Mouse (Mus musculus) midbrain, embryonic 16.5 days (tissue): ENCODE measurements at regions not wholly inside any gene's neighbourhood (a gene's known extent, or its start where the extent isn't known, plus 50 kb on each side); places are given as distances from the start of the nearest gene placed in this dataset.

Experiments
- ATAC-seq: fragments of 200-750 bp; cut with Nextera tagmentation; 2 replicates; pipeline ENCODE4 v1.8.0; 2017; ENCODE audit warnings: moderate TSS enrichment
- H3K27ac ChIP-seq: fragments of 300-500 bp; sonication (generic); 2 replicates; pipeline ENCODE4 v1.5.1; 2014; ENCODE audit warnings: mild to moderate bottlenecking, low read length, mixed read lengths
- H3K27me3 ChIP-seq: fragments of 300-500 bp; sonication (generic); 2 replicates; pipeline ENCODE4 v1.6.1; 2014; ENCODE audit warnings: low read depth, low read length, mixed read lengths; ENCODE audit not compliant: control insufficient read depth, insufficient read depth
- H3K36me3 ChIP-seq: fragments of 300-500 bp; sonication (generic); 2 replicates; pipeline ENCODE4 v1.6.1; 2014; ENCODE audit warnings: mild to moderate bottlenecking, low read length, moderate library complexity, mixed read lengths; ENCODE audit not compliant: control insufficient read depth, insufficient read depth
- H3K4me1 ChIP-seq: fragments of 300-500 bp; sonication (generic); 2 replicates; pipeline ENCODE4 v1.6.1; 2014; ENCODE audit warnings: mild to moderate bottlenecking, low read length, mixed read lengths; ENCODE audit not compliant: control insufficient read depth, insufficient read depth
- H3K4me2 ChIP-seq: fragments of 300-500 bp; sonication (generic); 2 replicates; pipeline ENCODE4 v1.6.1; 2014; ENCODE audit warnings: mild to moderate bottlenecking, low read length, mixed read lengths
- H3K4me3 ChIP-seq: fragments of 300-500 bp; sonication (generic); 2 replicates; pipeline ENCODE4 v1.5.1; 2014; ENCODE audit warnings: low read depth, mild to moderate bottlenecking, low read length, moderate library complexity, mixed read lengths
- H3K9ac ChIP-seq: fragments of 300-500 bp; sonication (generic); 2 replicates; pipeline ENCODE4 v1.6.1; 2014; ENCODE audit warnings: low read depth, low read length, mixed read lengths
- H3K9me3 ChIP-seq: fragments of 300-500 bp; sonication (generic); replicated peaks from 2 replicates; pipeline ENCODE4 v1.6.1; 2014; ENCODE audit warnings: mild to moderate bottlenecking, low read length, mixed read lengths; ENCODE audit not compliant: control insufficient read depth, poor library complexity, severe bottlenecking
- WGBS: fragments of 180-500 bp; shearing (Covaris S2); extraction: QIAGEN DNeasy Blood & Tissue Kit; methylation state at CpG from one replicate; pipeline ENCODE4 v1.1.7; 2014; 5-methylcytosine and 5-hydroxymethylcytosine counted together

- whole genome bisulfite sequencing = 92% methylated on average over 7 of the region's 7 CpGs
- H3K4me1 ChIP-seq = no peaks in the 10 kb centered on the region
- no peak overlapping the region for H3K9ac ChIP-seq
- H3K4me2 ChIP-seq = no peak overlapping the region
- ATAC-seq = no peak
- no peaks in the 10 kb centered on the region for H3K9me3 ChIP-seq
- no peak overlapping the region for H3K4me3 ChIP-seq
- no peaks in the 10 kb centered on the region for H3K36me3 ChIP-seq
- H3K27me3 ChIP-seq = no peaks in the 10 kb centered on the region
- H3K27ac ChIP-seq = no peak overlapping the region
Observed at GRCm38 (mm10) chr3:154451169-154451568, 120.7 kb upstream of the Lhx8 start.

DNA sequence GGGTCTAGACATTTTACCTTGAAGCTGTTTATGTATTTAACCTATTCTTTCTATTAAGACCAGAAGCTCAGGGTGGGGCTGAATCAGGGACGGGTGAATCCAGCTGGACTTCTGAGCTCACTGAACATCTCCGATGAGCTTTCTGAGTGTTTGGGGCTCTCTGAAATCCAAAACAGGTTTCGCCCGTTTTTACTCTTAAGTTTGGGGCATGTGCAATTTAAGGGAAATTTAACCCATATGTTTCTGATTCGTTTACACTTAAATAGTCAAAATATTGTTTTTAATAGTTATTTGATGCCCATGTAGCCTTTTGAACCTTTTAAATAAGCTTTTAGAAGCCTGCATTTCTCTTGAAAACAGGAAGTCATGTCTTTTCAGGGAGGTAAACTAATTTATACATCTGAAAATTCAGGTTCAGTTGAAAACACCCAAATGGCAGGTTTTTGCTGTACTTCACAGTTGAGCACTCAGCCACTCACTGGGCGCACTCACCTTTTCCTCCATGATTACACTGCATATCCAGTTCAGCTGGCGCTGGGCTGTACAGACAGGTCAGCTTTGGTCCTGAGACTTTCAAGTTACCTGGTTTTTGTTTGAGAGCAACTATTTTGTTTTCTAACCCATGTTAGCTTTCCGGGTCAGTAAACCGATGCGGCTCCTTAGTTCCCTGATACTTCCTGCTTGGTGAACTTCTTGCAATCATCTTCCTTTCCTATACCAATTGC is 113.1 kb upstream of the Lhx8 start:
- no peak overlapping the region for H3K4me2 ChIP-seq
- H3K9me3 ChIP-seq = no peaks in the 10 kb centered on the region
- no peak for ATAC-seq
- no peak overlapping the region for H3K4me3 ChIP-seq
- WGBS = 88% methylated on average over 10 of the region's 10 CpGs
- H3K9ac ChIP-seq = no peak overlapping the region
- no peaks in the 10 kb centered on the region for H3K36me3 ChIP-seq
- no peaks in the 10 kb centered on the region for H3K4me1 ChIP-seq
- no peaks in the 10 kb centered on the region for H3K27me3 ChIP-seq
- H3K27ac ChIP-seq = no peak overlapping the region

DNA sequence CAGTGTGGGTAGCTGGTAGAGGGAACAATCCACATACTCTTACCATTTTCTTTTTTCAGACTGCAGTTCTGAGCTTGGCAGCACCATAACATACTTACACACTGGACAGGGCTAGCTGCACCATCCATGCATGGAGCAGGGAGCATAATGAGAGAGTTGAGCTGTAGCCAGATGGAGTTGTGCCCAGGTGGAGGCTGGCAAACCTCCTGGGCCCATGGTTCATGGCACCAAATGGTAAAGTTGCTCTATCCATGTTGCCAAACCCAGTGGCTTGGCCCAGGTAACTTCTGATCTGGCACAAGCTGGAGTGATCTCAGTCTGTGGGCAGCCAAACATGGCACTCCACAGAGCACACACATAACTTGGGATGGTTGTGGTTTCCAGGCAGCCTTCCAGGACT is 111.0 kb upstream of the Lhx8 start:
- no peak for ATAC-seq
- no peak overlapping the region for H3K4me3 ChIP-seq

GRCm38 (mm10) chr3:154440899-154441298 is 110.4 kb upstream of the Lhx8 start:
- Histone ChIP-seq H3K4me1 (no peaks in the 10 kb centered on the region), H3K4me2 (no peak overlapping the region), H3K9ac (no peak overlapping the region), H3K36me3 (no peaks in the 10 kb centered on the region), H3K9me3 (no peaks in the 10 kb centered on the region), H3K27me3 (no peaks in the 10 kb centered on the region), H3K27ac (no peak overlapping the region), H3K4me3 (no peak overlapping the region)
- ATAC-seq = no peak
- 48% methylated on average over 2 of the region's 2 CpGs for WGBS

More for the DNA sequence above, 111.0 kb upstream of the Lhx8 start:
- Histone ChIP-seq H3K9me3 (no peaks in the 10 kb centered on the region), H3K4me2 (no peak overlapping the region), H3K36me3 (no peaks in the 10 kb centered on the region), H3K27me3 (no peaks in the 10 kb centered on the region), H3K4me1 (no peaks in the 10 kb centered on the region), H3K27ac (no peak overlapping the region), H3K9ac (no peak overlapping the region)

DNA sequence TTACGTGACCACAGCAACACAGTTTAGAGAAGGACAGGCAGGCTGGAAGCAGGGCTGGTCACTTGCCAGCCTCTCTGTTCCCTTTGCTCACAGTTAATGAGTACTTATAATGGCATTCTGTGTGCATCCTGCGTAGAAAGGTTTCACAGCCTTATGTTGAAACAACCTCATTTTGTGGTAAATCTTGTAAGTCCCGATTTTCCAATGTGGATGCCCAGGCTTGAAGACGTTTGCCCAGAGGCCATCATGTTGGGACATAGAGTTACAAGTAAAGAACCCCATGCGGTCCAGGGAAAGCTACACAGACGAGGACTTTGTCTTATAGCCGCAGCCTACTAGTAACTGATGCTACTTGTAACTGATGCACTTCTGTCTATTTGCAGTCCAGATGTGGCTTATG is 100.4 kb upstream of the Lhx8 start:
- ATAC-seq = no peak
- H3K36me3 ChIP-seq = no peaks in the 10 kb centered on the region
- no peaks in the 10 kb centered on the region for H3K9me3 ChIP-seq
- no peak overlapping the region for H3K4me3 ChIP-seq
- no peak overlapping the region for H3K4me2 ChIP-seq
- H3K4me1 ChIP-seq = no peaks in the 10 kb centered on the region
- no peaks in the 10 kb centered on the region for H3K27me3 ChIP-seq
- WGBS = 91% methylated on average over 7 of the region's 7 CpGs
- H3K27ac ChIP-seq = no peak overlapping the region
- H3K9ac ChIP-seq = no peak overlapping the region

DNA sequence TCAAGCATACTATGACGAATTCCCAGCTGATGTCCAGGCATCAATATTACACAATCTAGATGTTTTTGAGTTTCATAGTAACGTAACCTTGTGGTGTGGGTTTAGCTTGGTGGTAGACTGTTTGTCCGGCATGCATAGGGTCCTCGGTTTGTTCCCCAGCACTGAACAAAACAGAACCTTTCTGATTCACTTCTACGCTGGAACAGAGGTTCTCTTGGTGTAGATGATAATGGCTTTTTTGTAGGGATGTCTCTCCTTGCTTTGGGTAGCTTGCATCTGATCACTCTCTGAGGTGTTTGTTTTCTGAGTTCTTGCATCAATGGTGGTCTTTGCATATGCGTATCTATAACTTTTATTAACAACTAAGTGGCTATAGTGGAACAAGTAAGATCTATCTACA is 99.2 kb upstream of the Lhx8 start:
- Histone ChIP-seq H3K4me2 (no peak overlapping the region), H3K9ac (no peak overlapping the region), H3K4me3 (no peak overlapping the region), H3K4me1 (no peaks in the 10 kb centered on the region), H3K27me3 (no peaks in the 10 kb centered on the region), H3K9me3 (no peaks in the 10 kb centered on the region), H3K36me3 (no peaks in the 10 kb centered on the region), H3K27ac (no peak overlapping the region)
- WGBS = 88% methylated on average over 6 of the region's 6 CpGs
- no peak for ATAC-seq

GRCm38 (mm10) chr3:154424589-154424988 is 94.1 kb upstream of the Lhx8 start:
- WGBS = 73% methylated on average over 5 of the region's 5 CpGs
- Histone ChIP-seq H3K4me2 (no peak overlapping the region), H3K4me1 (no peaks in the 10 kb centered on the region), H3K27ac (no peak overlapping the region), H3K9me3 (no peaks in the 10 kb centered on the region), H3K27me3 (no peaks in the 10 kb centered on the region), H3K9ac (no peak overlapping the region), H3K4me3 (no peak overlapping the region), H3K36me3 (no peaks in the 10 kb centered on the region)
- ATAC-seq = no peak

GRCm38 (mm10) chr3:154421461-154421950 is 91.0 kb upstream of the Lhx8 start:
- H3K9ac ChIP-seq = no peak overlapping the region
- WGBS = 83% methylated on average over 7 of the region's 7 CpGs

GRCm38 (mm10) chr3:154418177-154418832 is 87.8 kb upstream of the Lhx8 start:
- Histone ChIP-seq H3K36me3 (no peaks in the 10 kb centered on the region), H3K4me1 (no peaks in the 10 kb centered on the region), H3K4me3 (no peak overlapping the region), H3K9me3 (no peaks in the 10 kb centered on the region), H3K27ac (no peak overlapping the region), H3K9ac (no peak overlapping the region), H3K4me2 (no peak overlapping the region), H3K27me3 (no peaks in the 10 kb centered on the region)
- ATAC-seq = no peak
- WGBS = 78% methylated on average over 4 of the region's 4 CpGs

More at GRCm38 (mm10) chr3:154421461-154421950, 91.0 kb upstream of the Lhx8 start:
- no peak overlapping the region for H3K27ac ChIP-seq
- H3K27me3 ChIP-seq = no peaks in the 10 kb centered on the region
- H3K9me3 ChIP-seq = no peaks in the 10 kb centered on the region
- H3K4me1 ChIP-seq = no peaks in the 10 kb centered on the region
- no peaks in the 10 kb centered on the region for H3K36me3 ChIP-seq
- H3K4me3 ChIP-seq = no peak overlapping the region
- ATAC-seq = no peak
- H3K4me2 ChIP-seq = no peak overlapping the region
